Comparison of ENCODE assay signal across 8 mouse cellular contexts in genomic region chr13:51644829-51645789, GRCm38 (mm10). TPM values are rescaled to one million over a fixed set of nuclear protein-coding genes. Genes with fewer than 3 reads are reported as not detected.
DNase-seq lines count a peak whose midpoint lies in the region; ATAC-seq lines count a peak whose summit lies in the region.

Gene Cks2 (plus strand): TSS chr13:51645232.

- peak within 1 kb of the TSS; percentile 52 for H3K4me3 ChIP-seq in hindbrain, embryonic 14.5 days (replicated peaks; ENCODE audit: low read length)

- WGBS in hindbrain, embryonic 14.5 days = under 1% methylated on average over 83 of the region's 83 CpGs

- DNase-seq in R1 (ENCODE audit: low read depth, low spot score) = peak; percentile 100
- DNase-seq in cerebellum, postnatal 25 days = peak; percentile 94 to 96
- DNase-seq in frontal cortex, postnatal 25 days (ENCODE audit: low spot score in 2 of 2) = peak; percentile 93 to 94
- DNase-seq in hindbrain, embryonic 14.5 days (ENCODE audit: low spot score) = peak; percentile 98
- DNase-seq in layer of hippocampus, postnatal 36 days = peak; percentile 95 to 96
- DNase-seq in lung, postnatal 36 days = peak; percentile 99
- peak; percentile 100 for DNase-seq in retina, postnatal 1 day
- DNase-seq in urinary bladder, adult 18-20 months (ENCODE audit: low spot score in 2 of 2) = peak; percentile 92 to 95

- peak within 1 kb of the TSS; percentile 82 for H3K4me2 ChIP-seq in hindbrain, embryonic 14.5 days (replicated peaks)

- H3K36me3 ChIP-seq in hindbrain, embryonic 14.5 days (replicated peaks; ENCODE audit: control insufficient read depth, insufficient read depth) = no peaks in the 10 kb centered on the region

- H3K4me1 ChIP-seq in hindbrain, embryonic 14.5 days (replicated peaks; ENCODE audit: control insufficient read depth, insufficient read depth, low read length) = 0 out of 2 replicates have a peak, but pooled peaks cover 4% of the 10 kb centered on the region

- no peaks in the 10 kb centered on the region for H3K27me3 ChIP-seq in hindbrain, embryonic 14.5 days (ENCODE audit: control insufficient read depth, insufficient read depth, low read length)

- peak within 1 kb of the TSS; percentile 58 for H3K27ac ChIP-seq in hindbrain, embryonic 14.5 days

- ATAC-seq in hindbrain, embryonic 14.5 days (ENCODE audit: low FRiP score) = peak; percentile 99

- no peaks in the 10 kb centered on the region for H3K9me3 ChIP-seq in hindbrain, embryonic 14.5 days (ENCODE audit: control insufficient read depth, low read length)

- peak within 1 kb of the TSS; percentile 61 for H3K9ac ChIP-seq in hindbrain, embryonic 14.5 days

RNA-seq across cellular contexts. Expression of gene Cks2, which starts in this region (rescaled TPM):
- 52.4 and 52.6 TPM in 2 replicates for polyA plus RNA-seq in hindbrain, embryonic 14.5 days (2014; fragmentation: Nextera tagmentation; extraction: Ambion mirVana)
- 1 to 10 TPM; 1.2 to 2.9 TPM for total RNA-seq in layer of hippocampus, postnatal 36 days (2021)

Comparison
In these comparisons a context has a peak if more than half of its experiments do, and no peak if none do; other contexts are left out.
1. Peak in every context shown above with its lines: DNase-seq, ATAC-seq, H3K4me3 ChIP-seq and H3K27ac ChIP-seq.